Mouse (Mus musculus): ENCODE measurements around the gene G6pc.
"Not testable (repeated sequence)": the region's sequence is repeated elsewhere in the genome, so short reads cannot be mapped to it uniquely, and the experiment has no call there.

G6pc gene

DNA sequence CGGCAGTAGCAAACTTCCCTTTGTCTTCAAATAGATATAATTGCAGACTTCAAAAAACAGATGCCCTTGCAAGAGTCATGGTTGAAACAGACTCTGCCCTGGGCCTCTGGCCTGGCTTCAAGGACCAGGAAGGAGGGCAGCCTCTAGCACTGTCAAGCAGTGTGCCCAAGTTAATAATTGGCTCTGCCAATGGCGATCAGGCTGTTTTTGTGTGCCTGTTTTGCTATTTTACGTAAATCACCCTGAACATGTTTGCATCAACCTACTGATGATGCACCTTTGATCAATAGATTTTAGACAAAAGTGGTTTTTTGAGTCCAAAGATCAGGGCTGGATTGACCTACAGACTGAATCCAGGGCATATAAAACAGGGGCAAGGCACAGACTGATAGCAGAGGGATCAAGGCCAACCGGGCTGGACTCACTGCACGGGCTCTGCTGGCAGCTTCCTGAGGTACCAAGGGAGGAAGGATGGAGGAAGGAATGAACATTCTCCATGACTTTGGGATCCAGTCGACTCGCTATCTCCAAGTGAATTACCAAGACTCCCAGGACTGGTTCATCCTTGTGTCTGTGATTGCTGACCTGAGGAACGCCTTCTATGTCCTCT lies at the start of gene G6pc:
TSS of gene G6pc (plus strand) at position 236 of the 610 bp plus-strand sequence.
- DNase-seq (ENCODE audit: low spot score): no peak

DNA sequence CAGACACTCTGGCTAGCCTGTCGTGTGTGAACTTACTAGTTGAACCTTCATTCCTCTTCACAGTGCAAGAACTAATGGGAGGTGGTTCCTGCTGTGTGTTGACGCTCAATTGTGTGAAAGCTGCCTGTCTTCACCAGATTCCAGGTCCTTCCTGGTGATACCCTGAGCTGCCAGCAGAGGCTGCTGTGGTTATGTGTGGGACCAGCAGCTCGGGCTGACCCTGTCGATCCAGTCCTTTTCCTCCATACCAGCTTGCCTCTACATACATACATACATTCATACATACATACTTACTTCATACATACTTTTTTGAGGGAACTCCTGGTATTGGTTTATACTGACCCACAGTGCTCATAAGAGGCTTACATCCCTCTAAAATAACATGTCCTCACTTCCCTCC lies 43.8 kb upstream of the G6pc start:
- peak; percentile 83 for DNase-seq (ENCODE audit: low spot score)

DNA sequence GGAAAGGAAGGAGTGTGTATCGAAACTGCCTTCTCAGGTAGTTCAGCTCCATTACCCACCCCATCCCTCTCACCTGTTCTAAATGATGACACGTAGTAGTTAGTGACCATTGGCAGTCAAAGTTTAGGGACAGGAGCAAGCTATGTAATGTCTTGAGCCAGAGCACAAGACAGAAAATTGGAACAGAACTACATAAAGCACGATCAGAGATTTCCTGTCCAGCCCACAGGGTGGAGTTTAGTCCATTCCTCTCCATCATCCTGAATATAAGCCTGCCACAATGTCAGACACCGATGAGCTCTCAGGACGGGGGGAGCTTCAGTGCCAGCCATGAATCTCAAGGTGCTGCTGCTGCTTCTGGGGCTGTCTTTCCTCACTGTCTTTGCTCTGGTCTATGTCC lies 42.6 kb upstream of the G6pc start, which contains the start of gene Aoc2:
TSS of gene Aoc2 (plus strand) at position 301 of the 400 bp plus-strand sequence.
- no peak for DNase-seq (ENCODE audit: low spot score)

DNA sequence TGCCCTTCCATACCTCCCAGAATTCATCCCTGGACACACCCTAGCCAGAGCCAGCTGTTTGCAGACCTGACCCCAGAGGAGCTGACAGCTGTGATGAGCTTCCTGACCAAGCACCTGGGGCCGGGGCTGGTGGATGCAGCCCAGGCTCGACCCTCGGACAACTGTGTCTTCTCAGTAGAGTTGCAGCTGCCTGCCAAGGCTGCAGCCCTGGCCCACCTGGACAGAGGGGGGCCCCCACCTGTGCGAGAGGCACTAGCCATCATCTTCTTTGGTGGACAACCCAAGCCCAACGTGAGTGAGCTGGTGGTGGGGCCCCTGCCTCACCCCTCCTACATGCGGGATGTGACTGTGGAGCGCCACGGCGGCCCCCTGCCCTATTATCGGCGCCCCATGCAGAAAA lies 42.2 kb upstream of the G6pc start:
- DNase-seq (ENCODE audit: low spot score): not testable (repeated sequence)

DNA sequence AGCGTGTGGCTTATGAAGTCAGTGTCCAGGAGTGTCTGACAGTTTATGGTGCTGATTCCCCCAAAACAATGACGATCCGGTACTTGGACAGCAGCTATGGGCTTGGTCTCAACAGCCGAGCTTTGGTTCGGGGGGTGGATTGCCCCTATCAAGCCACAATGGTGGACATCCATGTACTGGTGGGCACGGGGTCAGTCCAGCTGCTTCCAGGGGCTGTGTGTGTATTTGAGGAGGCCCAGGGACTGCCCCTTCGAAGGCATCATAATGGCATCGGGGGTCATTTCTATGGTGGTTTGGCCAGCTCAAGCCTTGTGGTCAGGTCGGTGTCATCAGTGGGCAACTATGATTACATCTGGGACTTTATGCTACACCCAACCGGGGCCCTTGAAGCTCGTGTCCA lies 41.2 kb upstream of the G6pc start:
- no peak for DNase-seq (ENCODE audit: low spot score)

DNA sequence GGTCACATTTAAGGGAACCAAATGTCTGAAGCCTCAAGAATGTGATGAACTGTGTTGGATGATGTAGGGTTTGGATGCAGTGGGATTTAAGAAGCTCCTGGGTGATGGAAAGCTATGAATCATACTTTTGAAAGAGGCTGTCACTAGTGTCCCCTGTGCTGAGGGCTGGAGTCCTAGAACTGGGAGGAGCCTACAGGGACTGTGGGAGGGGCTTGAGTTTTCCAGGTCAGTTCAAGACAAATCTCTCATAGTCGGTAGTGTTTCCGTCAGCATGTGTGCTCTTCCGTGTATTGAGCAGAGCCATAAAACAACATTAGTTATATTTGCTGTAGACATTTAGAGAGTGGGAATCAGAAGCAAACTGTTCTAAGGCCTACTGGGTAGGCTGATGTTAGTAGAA lies 40.0 kb upstream of the G6pc start:
- DNase-seq (ENCODE audit: low spot score): peak; percentile 53

DNA sequence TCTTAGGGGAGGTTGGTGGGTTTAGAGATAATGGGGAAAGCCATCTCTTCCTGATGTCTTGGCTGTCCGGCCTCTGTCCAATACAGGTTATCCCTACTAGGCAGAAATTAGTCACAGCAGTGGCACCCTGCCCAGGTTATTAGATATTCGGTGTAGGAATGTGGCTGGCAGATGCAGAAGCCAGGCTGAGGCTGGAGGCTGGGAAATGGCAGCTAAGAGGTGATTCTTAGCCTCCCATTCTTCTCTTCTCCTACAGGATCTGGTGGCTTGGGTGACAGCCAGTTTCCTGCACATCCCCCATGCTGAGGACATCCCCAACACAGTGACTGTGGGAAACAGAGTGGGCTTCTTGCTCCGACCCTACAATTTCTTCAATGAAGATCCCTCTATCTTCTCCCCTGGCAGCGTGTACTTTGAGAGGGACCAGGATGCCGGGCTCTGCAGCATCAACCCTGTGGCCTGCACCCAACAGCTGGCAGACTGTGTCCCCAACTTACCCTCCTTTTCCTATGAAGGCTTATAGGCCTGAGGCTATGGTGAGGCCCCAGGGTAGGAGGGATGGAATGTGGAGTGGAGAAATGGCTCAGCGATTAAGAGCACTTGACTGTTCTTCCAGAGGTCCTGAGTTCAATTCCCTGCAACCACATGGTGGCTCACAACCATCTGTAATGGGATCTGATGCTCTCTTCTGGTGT lies 38.3 kb upstream of the G6pc start:
- DNase-seq (ENCODE audit: low spot score): peak; percentile 74

DNA sequence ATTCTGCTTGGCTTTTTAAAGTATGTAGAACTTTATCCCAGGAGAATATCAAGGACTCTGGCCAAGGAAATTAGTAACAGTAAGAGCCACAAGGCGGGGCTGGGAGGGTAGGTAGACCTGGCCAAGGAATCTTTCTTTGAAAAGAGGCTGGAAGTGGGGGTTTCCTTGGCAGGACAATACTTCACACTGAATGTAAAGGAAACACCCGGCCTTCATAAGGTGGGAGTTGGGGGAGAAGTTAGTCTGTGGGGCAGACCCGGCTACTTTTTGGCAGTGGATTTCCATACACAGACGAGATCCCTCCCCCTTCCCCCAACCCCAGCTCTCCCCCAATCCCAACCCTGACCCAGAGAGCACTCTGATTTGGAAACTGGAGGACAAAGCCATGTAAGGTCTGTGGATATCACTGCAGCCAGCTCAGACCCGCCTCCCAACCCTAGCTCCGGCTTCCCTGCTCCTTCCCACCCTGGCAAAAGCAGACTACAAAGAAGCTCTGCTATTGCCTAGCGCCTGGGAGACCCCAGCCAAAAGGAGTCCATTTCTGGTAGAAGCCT lies 36.9 kb upstream of the G6pc start, which contains the start of gene Aoc3:
TSS of gene Aoc3 (plus strand) at position 235 of the 554 bp plus-strand sequence.
- peak; percentile 95 for DNase-seq (ENCODE audit: low spot score)

DNA sequence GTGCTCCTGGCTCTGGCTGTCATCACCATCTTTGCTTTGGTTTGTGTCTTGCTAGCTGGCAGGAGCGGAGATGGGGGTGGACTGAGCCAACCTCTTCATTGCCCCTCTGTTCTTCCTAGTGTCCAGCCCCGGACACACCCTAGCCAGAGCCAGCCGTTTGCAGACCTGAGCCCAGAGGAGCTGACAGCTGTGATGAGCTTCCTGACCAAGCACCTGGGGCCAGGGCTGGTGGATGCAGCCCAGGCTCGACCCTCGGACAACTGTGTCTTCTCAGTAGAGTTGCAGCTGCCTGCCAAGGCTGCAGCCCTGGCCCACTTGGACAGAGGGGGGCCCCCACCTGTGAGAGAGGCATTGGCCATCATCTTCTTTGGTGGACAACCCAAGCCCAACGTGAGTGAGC lies 36.4 kb upstream of the G6pc start:
- DNase-seq (ENCODE audit: low spot score): not testable (repeated sequence)

DNA sequence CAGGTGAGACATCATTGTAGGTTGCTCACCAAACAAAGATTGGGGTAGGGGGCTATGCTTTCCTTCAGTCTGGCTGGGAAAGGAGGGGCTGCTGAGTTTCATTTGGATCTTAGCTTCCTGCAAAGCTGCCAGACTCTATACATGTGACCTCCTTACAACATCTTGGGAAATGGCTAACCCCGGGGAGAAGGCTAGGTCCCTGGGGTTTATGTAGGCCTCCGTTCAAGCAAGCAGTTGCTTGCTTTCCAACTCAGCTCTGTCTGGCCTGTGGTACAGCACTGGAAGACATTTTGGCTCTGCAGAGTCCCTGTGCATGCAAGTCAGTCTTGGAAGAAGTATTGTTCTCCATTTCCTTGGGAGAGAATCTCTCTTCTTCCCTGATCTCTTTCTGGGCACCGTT lies 34.8 kb upstream of the G6pc start:
- DNase-seq (ENCODE audit: low spot score): peak; percentile 90

DNA sequence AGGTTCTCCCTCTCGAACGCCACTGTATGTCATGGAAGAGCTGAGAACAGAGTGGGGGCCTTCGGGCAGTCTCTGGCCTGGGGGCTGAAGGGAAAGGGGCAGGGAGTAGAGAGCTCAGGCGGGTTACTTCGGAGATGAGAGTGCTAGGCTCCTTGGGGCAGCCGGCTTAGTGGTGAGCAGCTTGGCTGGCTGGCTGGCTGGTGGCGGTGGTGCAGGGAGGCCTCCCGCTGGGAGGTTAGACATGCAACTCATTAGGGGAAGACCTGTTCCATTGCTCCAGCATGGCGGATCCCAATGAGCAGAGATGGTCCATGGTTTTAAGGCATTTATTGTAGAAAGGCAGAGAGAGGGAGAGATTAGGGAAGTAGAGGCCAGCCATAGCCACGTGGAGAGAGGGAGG lies 33.3 kb upstream of the G6pc start:
- no peak for DNase-seq (ENCODE audit: low spot score)

DNA sequence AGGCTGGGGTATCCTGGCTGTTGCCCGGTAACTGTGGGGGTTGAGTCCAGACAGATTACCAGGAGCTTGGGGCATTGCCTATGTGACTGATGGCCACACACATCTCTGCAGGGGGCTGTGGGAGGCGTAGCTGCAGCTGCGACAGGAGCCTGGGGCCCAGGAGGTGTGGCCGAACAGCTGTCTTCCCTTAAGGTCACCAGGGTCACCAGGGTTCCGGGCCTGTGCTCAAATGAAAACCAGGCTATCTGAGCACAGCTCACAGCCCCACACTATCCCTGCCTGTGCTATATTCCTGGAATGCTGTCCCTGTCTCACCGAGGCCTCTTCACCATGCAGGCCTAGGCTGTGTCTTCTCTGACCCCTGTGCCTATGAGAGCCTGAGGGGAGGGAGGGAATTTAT lies 32.8 kb upstream of the G6pc start:
- DNase-seq (ENCODE audit: low spot score): peak; percentile 41

DNA sequence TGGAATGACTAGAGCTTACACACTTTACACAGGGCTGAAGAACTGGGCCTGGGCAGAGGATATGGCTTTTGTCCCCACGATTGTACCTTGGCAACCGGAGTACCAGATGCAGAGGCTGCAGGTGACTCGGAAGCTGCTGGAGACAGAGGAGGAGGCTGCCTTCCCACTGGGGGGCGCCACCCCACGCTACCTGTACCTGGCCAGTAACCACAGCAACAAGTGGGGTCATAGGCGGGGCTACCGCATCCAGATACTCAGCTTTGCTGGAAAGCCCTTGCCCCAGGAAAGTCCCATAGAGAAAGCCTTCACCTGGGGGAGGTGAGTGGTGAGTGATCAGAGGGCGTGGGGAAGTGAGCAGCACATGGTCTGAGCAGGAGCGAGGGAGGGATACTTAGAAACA lies 31.7 kb upstream of the G6pc start:
- no peak for DNase-seq (ENCODE audit: low spot score)

DNA sequence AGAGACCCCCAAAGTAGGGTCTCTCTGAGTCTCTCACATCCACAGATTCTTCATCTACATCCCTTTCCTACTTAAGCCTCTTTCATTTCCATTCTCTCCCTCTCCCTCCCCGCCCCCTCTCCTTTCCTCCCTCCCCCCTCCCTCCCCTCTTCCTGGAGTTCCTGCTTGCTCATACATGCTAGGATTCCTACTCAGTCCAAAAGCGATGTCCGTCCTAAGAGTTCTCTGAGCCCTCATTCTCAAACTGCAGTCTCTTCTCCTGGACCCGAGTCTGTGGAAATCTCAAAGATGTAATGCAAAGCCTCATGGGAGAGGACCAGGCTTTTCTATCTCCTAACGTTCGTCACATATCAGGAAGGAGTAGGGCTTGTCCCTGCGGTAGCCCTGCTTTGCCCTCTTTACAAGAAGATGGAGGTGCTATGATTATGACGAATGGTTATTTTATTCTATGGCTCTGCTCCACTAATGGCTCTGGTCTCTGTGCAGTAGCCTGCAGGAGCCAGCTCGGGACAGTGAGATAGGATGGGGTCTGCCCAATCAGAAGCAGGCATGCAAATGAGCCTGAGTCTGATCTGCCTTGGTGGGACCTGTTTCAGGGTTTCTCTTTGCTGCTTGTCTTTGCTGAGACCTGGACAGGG lies 29.1 kb upstream of the G6pc start:
- no peak for DNase-seq (ENCODE audit: low spot score)

DNA sequence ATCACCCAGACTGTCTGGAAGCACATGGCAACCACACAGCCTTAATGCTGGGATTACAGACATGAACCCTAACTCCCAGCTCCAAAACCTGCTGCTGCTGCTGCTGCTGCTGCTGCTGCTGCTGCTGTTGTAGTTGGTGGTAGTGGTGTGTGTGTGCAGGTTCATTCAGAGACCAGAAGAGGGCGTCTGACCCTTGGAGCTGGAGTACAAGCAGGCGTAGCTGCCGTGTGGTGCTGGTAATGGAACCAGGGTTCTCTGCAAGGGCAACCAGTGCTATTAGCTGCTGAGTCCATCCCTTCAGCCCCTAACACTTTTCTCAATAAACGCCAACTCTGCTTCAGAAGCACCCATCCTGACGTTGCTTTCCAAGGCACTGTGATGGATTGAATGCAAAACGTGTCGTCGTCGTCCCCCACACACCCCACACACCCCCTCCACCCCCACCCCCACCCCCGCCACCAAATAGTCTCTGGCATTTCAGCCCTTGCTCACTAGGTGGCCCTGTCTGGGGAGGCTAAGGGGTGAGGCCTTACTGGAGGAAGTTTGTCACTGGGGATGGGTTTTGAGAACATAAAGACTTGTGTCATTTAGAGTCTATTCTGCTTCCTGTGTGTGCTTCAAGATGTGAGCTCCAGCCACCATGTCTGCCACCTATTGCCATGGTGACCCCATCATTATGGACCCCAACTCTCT lies 20.1 kb upstream of the G6pc start:
- no peak for DNase-seq (ENCODE audit: low spot score)

DNA sequence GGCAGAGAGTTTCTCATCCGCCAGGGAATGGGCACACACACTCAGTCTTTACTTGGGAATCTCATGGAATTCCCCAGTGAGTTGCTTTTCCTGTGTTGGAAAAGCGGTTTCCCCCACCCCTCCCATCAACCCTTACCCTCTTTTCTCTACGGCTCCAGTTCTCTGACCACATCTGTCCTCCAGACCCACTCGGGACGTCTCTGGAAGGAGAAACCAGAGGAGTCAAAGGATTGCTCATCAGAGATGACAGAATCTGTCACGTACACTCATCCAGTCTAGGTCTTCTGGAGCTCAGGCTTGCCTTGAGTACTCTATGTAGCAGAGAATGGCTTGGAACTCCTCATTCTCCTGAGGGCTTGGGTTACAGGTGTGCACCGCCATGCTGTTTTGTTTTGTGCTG lies 18.6 kb upstream of the G6pc start:
- DNase-seq (ENCODE audit: low spot score): peak; percentile 51

DNA sequence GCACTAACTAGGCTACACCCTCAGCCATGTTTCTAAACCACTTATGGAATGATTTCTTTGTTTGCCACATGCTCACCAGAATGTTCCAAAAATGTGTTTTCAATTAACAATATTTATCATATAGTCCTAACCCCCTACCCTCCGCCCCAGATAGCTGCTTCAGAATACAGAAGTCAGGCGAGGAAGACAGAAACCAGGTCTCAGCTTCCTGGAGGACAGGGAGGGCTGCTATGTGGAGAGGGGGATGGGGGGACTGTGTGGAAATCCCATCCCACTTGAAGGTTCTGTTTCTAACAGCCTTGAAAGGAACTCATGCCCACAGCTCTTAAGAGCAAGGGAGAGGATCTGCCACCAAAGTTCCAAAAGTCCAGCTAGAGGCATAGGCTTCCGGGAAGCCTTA lies 18.1 kb upstream of the G6pc start:
- DNase-seq (ENCODE audit: low spot score): no peak

DNA sequence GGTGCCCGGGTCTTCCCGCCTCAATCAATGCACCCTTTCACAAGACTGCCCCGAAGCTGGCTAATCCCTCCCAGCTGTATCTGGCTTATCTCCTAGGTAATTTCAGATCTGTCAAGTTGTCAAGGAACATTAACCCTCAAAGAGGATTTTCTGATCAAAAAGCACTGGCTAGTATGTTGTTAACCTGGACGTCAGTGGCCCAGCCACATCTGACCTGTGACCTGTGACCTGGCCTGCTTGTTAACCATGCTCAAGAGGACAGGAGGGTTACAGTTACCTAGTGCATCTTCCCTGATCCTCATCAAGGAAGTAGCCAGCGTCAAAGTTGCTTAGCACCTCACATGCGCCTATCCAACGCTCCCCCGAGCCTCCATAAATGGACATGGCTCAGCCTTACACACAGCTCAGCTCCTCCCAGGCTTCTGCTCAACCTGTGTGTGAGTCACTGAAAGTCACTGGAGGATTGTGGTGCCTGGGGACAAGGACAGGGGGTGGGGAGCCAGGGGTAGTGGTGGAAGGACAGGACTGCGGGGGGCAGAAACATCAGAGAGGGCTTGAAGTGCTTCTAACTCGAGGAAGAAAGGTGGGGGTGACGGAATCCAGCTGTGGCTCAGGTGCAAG lies 16.2 kb upstream of the G6pc start:
- no peak for DNase-seq (ENCODE audit: low spot score)

DNA sequence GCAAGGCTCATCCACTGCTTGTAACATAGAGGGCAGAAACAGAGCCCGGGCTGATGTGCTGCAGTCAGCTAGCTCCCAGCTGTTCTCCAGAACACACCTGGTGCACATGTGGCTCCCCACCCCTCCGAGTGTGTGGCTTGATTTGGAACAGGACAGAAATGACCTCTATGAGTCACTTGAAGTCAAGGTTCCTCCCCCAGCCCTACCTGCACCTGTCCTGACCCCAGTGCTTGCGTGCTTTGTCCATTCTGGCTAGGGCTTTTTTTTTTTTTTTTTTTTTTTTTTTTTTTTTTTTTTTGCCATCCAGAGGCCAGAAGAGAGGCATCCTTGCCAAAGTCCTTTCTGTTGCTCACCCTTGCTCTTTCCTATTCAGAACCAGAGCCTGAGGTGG lies 15.6 kb upstream of the G6pc start:
- no peak for DNase-seq (ENCODE audit: low spot score)

DNA sequence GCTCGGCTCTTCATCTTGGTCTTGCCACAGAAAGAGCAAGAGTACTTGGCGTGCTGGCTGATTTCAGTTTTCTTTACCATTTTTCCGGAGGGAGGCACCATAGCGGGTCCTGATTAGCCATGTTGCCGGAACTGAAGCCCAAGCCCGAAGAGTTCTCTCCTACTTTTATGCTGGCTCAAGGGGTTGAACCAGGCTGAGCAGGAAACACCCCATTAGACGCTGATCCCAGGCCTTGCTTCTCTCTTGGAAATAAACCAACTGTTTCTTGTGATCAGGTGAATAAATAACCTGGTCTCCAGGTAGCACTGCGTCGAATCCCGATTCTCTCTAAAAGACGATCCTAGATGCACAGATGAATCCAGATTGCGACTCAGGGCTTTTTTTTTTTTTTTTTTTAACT lies 13.9 kb upstream of the G6pc start:
- no peak for DNase-seq (ENCODE audit: low spot score)

DNA sequence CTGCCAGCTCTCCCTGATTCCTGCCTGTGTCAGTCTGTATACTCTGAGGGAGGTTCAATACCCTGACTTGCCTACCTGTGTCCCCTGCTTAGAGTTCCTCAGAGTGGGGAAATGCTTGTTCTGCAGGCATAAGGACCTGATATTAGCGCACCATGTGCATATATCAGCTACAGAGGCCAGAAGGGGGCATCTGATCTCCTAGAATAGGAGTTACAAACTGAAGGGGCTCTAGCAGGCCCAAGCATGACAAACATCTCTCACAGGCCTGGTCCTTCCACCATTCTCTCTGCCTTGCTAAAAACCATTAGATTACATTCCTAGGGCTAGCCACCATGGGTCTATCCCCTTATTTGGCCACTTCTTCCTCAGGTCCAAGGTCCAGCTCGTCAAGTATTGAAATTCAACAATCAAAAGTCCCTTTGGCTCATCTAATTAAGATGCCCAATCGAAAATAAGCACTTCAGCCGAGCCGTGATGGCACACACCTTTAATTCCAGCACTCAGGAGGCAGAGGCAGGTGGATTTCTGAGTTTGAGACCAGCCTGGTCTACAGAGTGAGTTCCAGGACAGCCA lies 12.8 kb upstream of the G6pc start:
- no peak for DNase-seq (ENCODE audit: low spot score)

DNA sequence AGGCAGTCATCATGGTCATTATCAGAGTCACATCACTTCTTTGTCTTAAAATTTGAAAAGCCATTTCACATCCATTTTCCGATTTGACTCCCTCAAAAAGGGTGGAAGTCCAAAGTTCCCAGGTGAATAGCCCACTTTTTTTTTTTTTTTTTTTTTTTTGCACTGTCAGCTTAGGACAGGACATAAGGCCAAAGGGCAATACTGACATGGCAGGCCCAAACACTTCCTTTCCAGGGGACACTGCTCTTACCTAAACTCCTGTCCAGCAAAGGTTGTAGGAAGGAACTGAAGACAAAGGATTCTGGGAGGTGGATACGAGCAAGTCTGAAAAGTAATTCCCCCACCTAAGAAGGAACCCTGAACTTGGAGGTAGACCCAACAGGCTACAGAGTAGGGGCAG lies 11.4 kb upstream of the G6pc start:
- DNase-seq (ENCODE audit: low spot score): no peak

Measured in adipocyte (in vitro differentiated cells).